Mouse (Mus musculus) neural tube, embryonic 15.5 days (tissue): ENCODE data around the gene Ubqln1. TPM values are rescaled to one million over a fixed set of nuclear protein-coding genes. Genes with fewer than 3 reads are reported as not detected.
"Not testable (repeated sequence)": the region's sequence is repeated elsewhere in the genome, so short reads cannot be mapped to it uniquely, and the experiment has no call there.

Source experiments
- ATAC-seq: fragments of 200-750 bp; cut with Nextera tagmentation; 2 replicates; pipeline ENCODE4 v1.8.0; 2017; ENCODE audit warnings: mild to moderate bottlenecking, moderate TSS enrichment, moderate library complexity; ENCODE audit not compliant: low FRiP score
- H3K27ac ChIP-seq: fragments of 300-500 bp; sonication (generic); replicated peaks from 2 replicates; pipeline ENCODE4 v1.5.1; 2015; ENCODE audit warnings: mild to moderate bottlenecking, inconsistent platforms
- H3K27me3 ChIP-seq: fragments of 300-500 bp; sonication (generic); replicated peaks from 2 replicates; pipeline ENCODE4 v1.6.1; 2015; ENCODE audit warnings: inconsistent platforms
- H3K36me3 ChIP-seq: fragments of 300-500 bp; sonication (generic); 2 replicates; pipeline ENCODE4 v1.6.1; 2015; ENCODE audit warnings: inconsistent platforms
- H3K4me1 ChIP-seq: fragments of 300-500 bp; sonication (generic); 2 replicates; pipeline ENCODE4 v1.6.1; 2015; ENCODE audit warnings: inconsistent platforms
- H3K4me2 ChIP-seq: fragments of 300-500 bp; sonication (generic); 2 replicates; pipeline ENCODE4 v1.6.1; 2015; ENCODE audit warnings: inconsistent platforms, mild to moderate bottlenecking, moderate library complexity
- H3K4me3 ChIP-seq: fragments of 300-500 bp; sonication (generic); replicated peaks from 2 replicates; pipeline ENCODE4 v1.5.1; 2015; ENCODE audit warnings: mild to moderate bottlenecking, inconsistent platforms
- H3K9ac ChIP-seq: fragments of 300-500 bp; sonication (generic); replicated peaks from 2 replicates; pipeline ENCODE4 v1.6.1; 2015; ENCODE audit warnings: mild to moderate bottlenecking, inconsistent platforms
- H3K9me3 ChIP-seq: fragments of 300-500 bp; sonication (generic); replicated peaks from 2 replicates; pipeline ENCODE4 v1.6.1; 2016; ENCODE audit warnings: inconsistent platforms
- WGBS: fragments of 180-500 bp; shearing (Covaris S2); methylation state at CpG from one replicate; pipeline ENCODE4 v1.1.7; 2015; ENCODE audit warnings: mixed read lengths; 5-methylcytosine and 5-hydroxymethylcytosine counted together
- polyA plus RNA-seq: library from polyadenylated mRNA; unstranded; fragments of >200 nt; fragmentation: Nextera tagmentation; extraction: Ambion mirVana; gene quantifications from 2 replicates; pipeline ENCODE4 v1.2.1, GENCODE M21; 2015

Gene Ubqln1
- polyA plus RNA-seq, 1 experiment from 2014 or later = 144 TPM

DNA sequence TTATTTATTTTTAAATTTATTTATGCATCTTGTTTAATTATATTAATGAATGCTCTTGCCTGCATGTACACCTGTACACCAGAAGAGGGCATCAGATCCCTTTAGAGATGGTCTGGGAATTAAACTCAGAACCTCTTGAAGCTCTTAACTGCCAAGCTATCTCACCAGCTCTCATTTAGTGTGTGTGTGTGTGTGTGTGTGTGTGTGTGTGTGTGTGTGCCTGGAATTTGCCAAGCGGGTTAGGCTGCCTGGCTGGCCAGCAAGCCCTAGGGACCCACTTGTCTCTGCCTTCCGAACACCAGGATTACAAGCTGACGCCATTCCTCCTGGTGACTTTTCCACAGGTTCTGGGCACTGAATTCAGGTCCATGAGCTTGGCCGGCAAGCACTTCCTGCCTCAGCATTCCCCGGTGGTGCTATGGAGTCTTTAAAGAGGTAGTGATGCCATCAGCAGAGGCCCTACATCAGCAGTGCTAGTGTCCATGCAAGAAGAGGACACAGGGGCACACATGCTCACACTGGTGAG is 66.4 kb downstream of the Ubqln1 start:
- Histone ChIP-seq H3K36me3 (no peaks in the 10 kb centered on the region), H3K4me1 (peaks cover 13% of the 10 kb centered on the region), H3K4me2 (peak overlapping the region; percentile 77), H3K27me3 (no peaks in the 10 kb centered on the region), H3K9ac (no peak overlapping the region), H3K27ac (peak overlapping the region; percentile 62), H3K4me3 (peak overlapping the region; percentile 41), H3K9me3 (no peaks in the 10 kb centered on the region)
- 23% methylated on average over 5 of the region's 5 CpGs for WGBS
- ATAC-seq = peak; percentile 76; the same call in 1 of the 2 replicates

DNA sequence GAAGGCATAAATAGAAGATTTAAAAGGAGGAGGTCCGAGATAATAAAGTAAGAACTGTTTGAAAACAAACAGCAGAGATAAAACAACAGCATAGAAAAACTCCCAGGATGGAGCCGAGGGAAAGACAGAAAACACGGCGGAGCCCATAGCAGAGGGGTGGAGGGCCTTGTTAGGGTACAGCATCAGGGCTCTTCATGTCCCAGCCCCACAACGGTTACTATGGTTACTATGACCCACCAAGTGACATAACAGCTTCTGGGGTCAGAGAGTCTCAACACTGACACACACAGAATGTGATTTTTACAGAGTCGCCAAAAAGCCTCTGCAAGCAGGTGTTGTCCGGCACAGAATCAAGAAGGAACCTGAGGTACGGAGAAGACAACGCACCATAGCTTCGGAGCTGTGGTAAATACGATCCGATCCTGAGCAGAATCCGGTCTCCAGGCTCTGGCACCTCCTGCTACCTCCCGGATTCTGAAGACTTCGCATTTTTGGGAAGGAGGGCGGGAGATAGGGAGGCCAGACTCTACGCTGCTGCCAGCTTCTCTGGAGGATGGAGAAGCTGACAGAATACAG is 67.1 kb downstream of the Ubqln1 start:
- Histone ChIP-seq H3K9ac (peak overlapping the region; percentile 5; the same call in 1 of the 2 replicates), H3K4me1 (peaks cover 13% of the 10 kb centered on the region), H3K4me2 (peak overlapping the region; percentile 77), H3K36me3 (no peaks in the 10 kb centered on the region), H3K9me3 (no peaks in the 10 kb centered on the region), H3K27me3 (no peaks in the 10 kb centered on the region), H3K4me3 (peak overlapping the region; percentile 41), H3K27ac (peak overlapping the region; percentile 62)
- ATAC-seq = peak; percentile 93
- WGBS = under 1% methylated on average over 17 of the region's 17 CpGs

DNA sequence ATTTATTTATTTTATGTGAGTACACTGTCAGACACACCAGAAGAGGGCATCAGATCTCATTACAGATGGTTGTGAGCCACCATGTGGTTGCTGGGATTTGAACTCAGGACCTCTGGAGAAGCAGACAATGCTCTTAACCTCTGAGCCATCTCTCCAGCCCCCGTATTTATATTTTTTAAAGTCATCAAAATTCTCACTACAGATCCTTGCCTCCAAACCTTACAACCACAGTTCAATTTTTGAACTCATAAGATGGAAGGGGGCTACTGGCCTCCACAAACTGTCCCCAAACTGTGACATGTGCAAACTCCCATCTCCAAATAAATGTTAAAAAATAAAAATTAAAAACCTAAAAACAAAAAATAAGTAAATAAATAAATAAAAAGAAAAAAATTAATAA is 67.7 kb downstream of the Ubqln1 start:
- Histone ChIP-seq H3K4me1 (peaks cover 13% of the 10 kb centered on the region), H3K27ac (no peak overlapping the region), H3K9me3 (no peaks in the 10 kb centered on the region), H3K27me3 (no peaks in the 10 kb centered on the region), H3K4me2 (no peak overlapping the region), H3K36me3 (no peaks in the 10 kb centered on the region), H3K9ac (no peak overlapping the region), H3K4me3 (no peak overlapping the region)
- ATAC-seq = no peak
- WGBS = 83% methylated on average over 1 of the region's 1 CpGs

DNA sequence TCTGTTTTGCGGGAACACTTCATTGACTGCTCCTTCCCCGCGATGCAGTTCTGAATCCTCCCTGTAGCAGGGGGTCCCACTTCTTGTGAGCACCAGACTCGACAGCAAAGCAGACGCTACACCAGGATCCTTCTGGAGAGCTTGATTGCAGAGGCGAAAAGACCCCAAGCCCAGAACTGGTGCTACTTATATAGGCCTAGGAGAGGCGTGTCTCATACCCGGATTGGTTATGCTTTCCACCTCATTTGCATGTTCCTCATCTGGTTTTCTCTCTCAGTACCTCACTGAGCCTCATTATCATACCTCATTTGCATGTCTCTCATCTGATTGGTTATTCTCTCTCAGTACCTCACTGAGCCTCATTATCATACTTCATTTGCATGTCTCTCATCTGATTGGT is 68.8 kb downstream of the Ubqln1 start:
- not testable (repeated sequence) for H3K4me2 ChIP-seq, H3K4me3 ChIP-seq, H3K9ac ChIP-seq, ATAC-seq, H3K27me3 ChIP-seq, H3K9me3 ChIP-seq, H3K27ac ChIP-seq, H3K36me3 ChIP-seq
- WGBS = 95% methylated on average over 8 of the region's 8 CpGs
- peaks cover 13% of the 10 kb centered on the region for H3K4me1 ChIP-seq

DNA sequence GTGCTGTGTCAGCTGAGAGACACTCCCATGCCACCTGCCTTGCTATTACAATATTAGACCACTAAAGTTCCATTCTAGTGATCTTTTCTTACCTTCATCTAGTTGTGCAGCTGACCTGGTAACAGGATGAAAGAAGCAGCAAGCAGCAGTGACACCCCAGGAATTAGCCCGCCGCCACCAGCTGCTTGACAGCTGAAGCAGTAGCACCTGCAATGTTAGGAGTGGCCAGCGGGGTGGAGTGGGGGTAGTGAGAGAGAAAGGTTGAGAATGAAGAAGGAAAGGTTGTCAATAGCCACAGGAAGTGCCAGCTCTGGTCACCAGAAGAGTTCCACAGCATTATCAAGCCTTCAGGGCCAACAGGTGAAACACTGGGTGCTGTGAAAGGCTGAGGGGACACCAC is 83.8 kb downstream of the Ubqln1 start:
- no peak overlapping the region for H3K4me2 ChIP-seq
- no peaks in the 10 kb centered on the region for H3K27me3 ChIP-seq
- H3K9ac ChIP-seq = no peak overlapping the region
- WGBS = 57% methylated on average over 3 of the region's 3 CpGs
- H3K9me3 ChIP-seq = no peaks in the 10 kb centered on the region
- H3K36me3 ChIP-seq = no peaks in the 10 kb centered on the region
- ATAC-seq = no peak
- H3K27ac ChIP-seq = no peak overlapping the region
- H3K4me3 ChIP-seq = no peak overlapping the region
- H3K4me1 ChIP-seq = peaks cover 11% of the 10 kb centered on the region

DNA sequence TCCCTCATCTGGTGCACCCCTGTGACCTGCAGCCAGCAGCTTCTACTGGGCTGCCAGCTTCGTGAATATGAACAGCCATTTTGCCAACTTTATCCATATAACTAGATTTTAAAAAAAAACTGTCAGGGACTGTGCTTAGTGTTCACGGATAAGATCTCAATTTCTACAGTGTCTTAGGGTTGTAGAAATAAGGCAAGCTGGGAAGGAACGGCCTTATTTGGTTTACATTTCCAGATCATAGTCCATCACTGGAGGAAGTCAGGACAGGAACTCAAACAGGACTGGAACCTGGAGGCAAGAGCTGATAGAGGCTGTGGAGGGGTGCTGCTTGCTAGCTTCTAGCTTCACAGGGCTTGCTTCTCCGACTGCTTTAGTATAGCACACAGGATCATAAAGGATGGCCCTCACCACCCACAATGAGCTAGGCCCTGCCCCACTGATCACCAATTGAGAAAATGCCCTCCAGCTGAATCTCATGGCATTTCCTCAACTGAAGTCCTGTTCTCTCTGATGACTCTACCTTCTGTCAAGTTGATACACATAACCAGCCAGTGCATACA is 85.7 kb downstream of the Ubqln1 start:
- Histone ChIP-seq H3K9ac (peak overlapping the region; percentile 98), H3K4me2 (peak overlapping the region; percentile 79), H3K27me3 (no peaks in the 10 kb centered on the region), H3K36me3 (no peaks in the 10 kb centered on the region; the same call in 1 of the 2 replicates), H3K4me3 (peak overlapping the region; percentile 94), H3K27ac (peak overlapping the region; percentile 99), H3K4me1 (peaks cover 28% of the 10 kb centered on the region), H3K9me3 (no peaks in the 10 kb centered on the region)
- ATAC-seq = no peak
- 28% methylated on average over 4 of the region's 4 CpGs for WGBS

DNA sequence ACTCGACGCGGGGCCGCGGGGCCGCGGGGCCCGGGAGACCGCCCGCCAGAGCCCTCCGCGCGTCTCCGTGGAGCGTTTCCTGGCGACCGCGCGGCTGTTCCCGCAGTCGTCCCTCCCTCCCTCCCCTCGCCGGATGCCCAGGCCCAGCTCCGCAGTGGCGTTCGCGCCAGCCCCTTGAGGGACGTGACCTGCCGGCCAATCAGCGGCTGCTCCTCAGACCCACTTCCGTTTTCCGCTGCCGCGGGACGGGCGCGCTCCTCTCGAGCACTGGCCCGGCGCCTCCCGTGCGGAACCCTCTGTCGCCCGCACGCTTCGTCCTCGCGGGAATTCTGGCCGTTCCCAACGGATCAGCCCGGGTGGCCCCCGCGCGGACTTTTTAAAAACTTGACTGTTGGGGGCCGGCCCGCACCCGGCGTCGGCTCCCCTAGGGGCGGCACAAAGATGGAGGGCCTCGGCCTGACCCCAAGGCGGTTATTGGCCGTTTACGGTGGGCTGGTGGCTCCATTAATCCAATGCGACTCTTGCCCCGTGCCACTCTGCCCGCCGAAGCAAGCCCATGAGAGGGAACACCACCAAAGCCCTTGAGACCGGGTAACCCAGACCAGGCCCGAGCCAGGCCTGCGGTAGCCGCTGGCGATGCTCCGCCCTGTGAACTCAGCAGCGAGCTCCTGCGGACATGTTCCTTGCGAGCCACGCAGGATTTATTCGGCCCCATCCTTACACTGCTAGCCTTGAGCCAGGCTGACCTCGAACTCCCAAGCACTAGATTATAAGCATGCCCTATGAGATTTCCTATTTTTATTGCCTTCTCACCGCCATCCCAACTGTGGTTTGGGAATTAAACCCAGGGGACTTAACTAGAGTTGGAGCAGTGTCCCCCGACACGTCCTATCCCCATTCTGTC is 86.4 kb downstream of the Ubqln1 start:
- peak overlapping the region; percentile 98 for H3K9ac ChIP-seq
- H3K27ac ChIP-seq = peak overlapping the region; percentile 99
- H3K9me3 ChIP-seq = no peaks in the 10 kb centered on the region
- peak overlapping the region; percentile 94 for H3K4me3 ChIP-seq
- H3K36me3 ChIP-seq = no peaks in the 10 kb centered on the region; the same call in 1 of the 2 replicates
- H3K4me1 ChIP-seq = peaks cover 35% of the 10 kb centered on the region
- under 1% methylated on average over 72 of the region's 83 CpGs for WGBS
- peak overlapping the region; percentile 79 for H3K4me2 ChIP-seq
- H3K27me3 ChIP-seq = no peaks in the 10 kb centered on the region
- ATAC-seq = peak; percentile 96

DNA sequence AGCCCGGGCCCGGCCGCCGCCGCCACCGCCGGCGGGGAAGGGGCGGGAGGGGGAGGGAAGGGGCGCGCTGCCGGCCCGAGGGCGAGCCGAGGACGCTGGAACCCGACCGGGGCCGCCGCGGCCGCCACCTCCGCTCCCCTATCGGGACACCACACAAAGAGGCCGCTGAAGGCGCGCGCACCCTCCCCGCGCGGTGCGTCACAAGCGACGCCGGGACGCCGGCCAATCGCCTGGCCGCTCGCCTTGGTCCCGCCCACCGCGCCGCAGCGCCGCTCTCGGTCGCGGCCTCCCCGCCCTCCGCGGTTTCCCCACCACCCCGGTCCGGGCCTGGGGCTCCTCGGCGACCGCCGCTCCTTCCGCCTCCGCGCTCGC is 87.1 kb downstream of the Ubqln1 start, which contains the start of gene Hnrnpa0:
Gene Hnrnpa0 (minus strand): TSS at position 161 of the 372 bp plus-strand sequence.
- H3K27me3 ChIP-seq = no peaks in the 10 kb centered on the region
- peak within 1 kb of the TSS; percentile 94 for H3K4me3 ChIP-seq
- H3K4me2 ChIP-seq = peak within 1 kb of the TSS; percentile 79
- peak within 1 kb of the TSS; percentile 98 for H3K9ac ChIP-seq
- 0% methylated on average over 14 of the region's 62 CpGs for WGBS
- peak; percentile 96 for ATAC-seq
- H3K9me3 ChIP-seq = no peaks in the 10 kb centered on the region
- H3K4me1 ChIP-seq = peaks cover 39% of the 10 kb centered on the region
- H3K27ac ChIP-seq = peak within 1 kb of the TSS; percentile 99
- H3K36me3 ChIP-seq = no peaks in the 10 kb centered on the region; the same call in 1 of the 2 replicates

DNA sequence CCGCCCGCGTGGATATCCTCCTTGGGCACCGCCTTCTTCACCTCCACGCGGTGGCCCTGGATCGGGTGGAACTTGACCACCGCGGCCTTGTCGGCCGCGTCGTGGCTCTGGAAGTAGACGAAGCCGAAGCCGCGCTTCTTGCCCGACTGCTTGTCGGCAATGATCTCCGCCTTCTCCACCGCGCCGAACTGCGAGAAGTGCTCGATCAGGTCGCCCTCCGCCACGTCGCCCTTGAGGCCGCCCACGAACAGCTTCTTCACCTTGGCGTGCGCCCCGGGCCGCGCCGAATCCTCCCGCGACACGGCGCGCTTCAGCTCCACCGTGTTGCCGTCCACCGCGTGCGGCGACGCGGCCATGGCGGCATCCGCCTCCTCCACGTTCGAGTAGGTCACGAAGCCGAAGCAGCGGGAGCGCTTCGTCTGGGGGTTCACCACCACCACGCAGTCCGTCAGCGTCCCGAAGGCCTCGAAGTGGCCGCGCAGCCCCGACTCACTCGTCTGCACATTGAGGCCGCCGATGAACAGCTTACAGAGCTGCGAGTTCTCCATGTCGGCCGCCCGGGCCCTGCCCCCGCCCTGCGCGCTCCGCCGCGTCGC is 87.6 kb downstream of the Ubqln1 start:
- Histone ChIP-seq H3K4me2 (peak overlapping the region; percentile 63), H3K9me3 (no peaks in the 10 kb centered on the region), H3K4me3 (peak overlapping the region; percentile 94), H3K27ac (peak overlapping the region; percentile 99), H3K27me3 (no peaks in the 10 kb centered on the region), H3K9ac (peak overlapping the region; percentile 98), H3K36me3 (no peaks in the 10 kb centered on the region; the same call in 1 of the 2 replicates), H3K4me1 (peaks cover 45% of the 10 kb centered on the region)
- ATAC-seq = peak; percentile 56
- WGBS = under 1% methylated on average over 71 of the region's 81 CpGs

DNA sequence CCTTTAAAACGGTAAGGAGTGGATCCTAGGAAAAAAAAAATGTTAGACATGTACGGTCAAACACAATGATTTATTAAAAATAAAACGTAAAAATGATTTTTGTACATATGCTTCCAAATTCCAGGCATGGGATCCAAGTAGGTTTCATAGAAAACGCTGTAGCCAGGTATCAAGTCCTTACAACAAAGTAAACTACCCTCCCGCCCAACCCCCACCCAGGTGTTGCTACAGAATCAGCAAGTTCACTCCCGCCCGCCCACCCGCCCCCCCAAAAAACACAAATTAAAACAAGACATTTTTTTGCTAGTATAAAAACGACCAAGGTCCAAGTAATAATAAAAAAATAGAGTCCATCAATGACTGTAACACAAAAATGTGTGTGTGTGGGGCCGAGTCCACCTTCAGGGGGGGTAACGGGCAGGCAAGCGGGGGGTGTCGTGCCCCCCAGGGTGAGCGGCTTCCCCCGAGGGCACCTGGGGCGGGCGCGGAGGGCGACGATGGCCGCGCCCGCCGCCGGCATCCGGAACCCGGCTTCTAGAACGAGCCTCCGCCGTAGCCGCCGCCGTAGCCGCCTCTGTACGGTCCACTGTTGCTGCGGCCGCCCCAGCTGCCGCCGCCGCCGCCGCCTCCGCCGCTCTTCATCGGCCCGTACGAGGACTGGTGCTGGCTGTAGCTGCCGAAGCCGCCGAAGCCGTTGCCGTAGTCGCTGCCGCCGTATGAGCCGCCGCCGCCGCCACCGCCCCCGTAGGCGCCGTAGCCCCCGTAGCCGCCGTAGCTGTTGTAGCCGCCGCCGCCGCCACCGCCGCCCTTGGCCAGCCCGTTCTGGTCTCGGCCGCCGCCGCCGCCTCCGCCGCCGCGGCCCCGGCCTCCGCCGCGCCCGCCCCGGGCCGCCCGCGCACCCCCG is 88.3 kb downstream of the Ubqln1 start:
- Histone ChIP-seq H3K9me3 (no peaks in the 10 kb centered on the region), H3K36me3 (no peaks in the 10 kb centered on the region; the same call in 1 of the 2 replicates), H3K4me1 (peaks cover 49% of the 10 kb centered on the region), H3K27me3 (no peaks in the 10 kb centered on the region), H3K4me2 (peak overlapping the region; percentile 63), H3K27ac (peak overlapping the region; percentile 99), H3K9ac (peak overlapping the region; percentile 98), H3K4me3 (peak overlapping the region; percentile 94)
- no peak for ATAC-seq
- under 1% methylated on average over 79 of the region's 92 CpGs for WGBS
